Mouse (Mus musculus): Measurements from ENCODE around the gene Pard3.

The Pard3 gene

GRCm38 (mm10) chr8:127084565-127084964, 20.9 kb downstream of the Pard3 start:
- DNase-seq (ENCODE audit: low read depth, low spot score) = no peak

- DNase-seq (ENCODE audit: low read depth, low spot score) = no peak
Observed at GRCm38 (mm10) chr8:127087434-127087833, 23.7 kb downstream of the Pard3 start.

- DNase-seq (ENCODE audit: low read depth, low spot score) = peak; percentile 44
Observed at GRCm38 (mm10) chr8:127088372-127088771, 24.7 kb downstream of the Pard3 start.

- DNase-seq (ENCODE audit: low read depth, low spot score) = no peak
Observed at GRCm38 (mm10) chr8:127089021-127089420, 25.3 kb downstream of the Pard3 start.

GRCm38 (mm10) chr8:127090435-127090834, 26.7 kb downstream of the Pard3 start:
- no peak for DNase-seq (ENCODE audit: low read depth, low spot score)

GRCm38 (mm10) chr8:127091936-127092335, 28.2 kb downstream of the Pard3 start:
- DNase-seq (ENCODE audit: low read depth, low spot score) = no peak

- peak; percentile 22 for DNase-seq (ENCODE audit: low read depth, low spot score)
Observed at GRCm38 (mm10) chr8:127092383-127093112, 28.9 kb downstream of the Pard3 start.

GRCm38 (mm10) chr8:127093113-127093426, 29.4 kb downstream of the Pard3 start:
- no peak for DNase-seq (ENCODE audit: low read depth, low spot score)

GRCm38 (mm10) chr8:127095763-127096162, 32.1 kb downstream of the Pard3 start:
- no peak for DNase-seq (ENCODE audit: low read depth, low spot score)

GRCm38 (mm10) chr8:127099439-127100090, 35.9 kb downstream of the Pard3 start:
- DNase-seq (ENCODE audit: low read depth, low spot score) = no peak

- DNase-seq (ENCODE audit: low read depth, low spot score) = no peak
Observed at GRCm38 (mm10) chr8:127103256-127103655, 39.6 kb downstream of the Pard3 start.

- DNase-seq (ENCODE audit: low read depth, low spot score) = no peak
Observed at GRCm38 (mm10) chr8:127104616-127105015, 40.9 kb downstream of the Pard3 start.

- DNase-seq (ENCODE audit: low read depth, low spot score) = no peak
Observed at GRCm38 (mm10) chr8:127107928-127108327, 44.2 kb downstream of the Pard3 start.

GRCm38 (mm10) chr8:127113209-127113608, 49.5 kb downstream of the Pard3 start:
- no peak for DNase-seq (ENCODE audit: low read depth, low spot score)

- no peak for DNase-seq (ENCODE audit: low read depth, low spot score)
Observed at GRCm38 (mm10) chr8:127115837-127116236, 52.1 kb downstream of the Pard3 start.

GRCm38 (mm10) chr8:127118373-127118861, 54.7 kb downstream of the Pard3 start:
- no peak for DNase-seq (ENCODE audit: low read depth, low spot score)

GRCm38 (mm10) chr8:127123391-127123790, 59.7 kb downstream of the Pard3 start:
- no peak for DNase-seq (ENCODE audit: low read depth, low spot score)

GRCm38 (mm10) chr8:127124795-127125194, 61.1 kb downstream of the Pard3 start:
- no peak for DNase-seq (ENCODE audit: low read depth, low spot score)

GRCm38 (mm10) chr8:127125686-127126683, 62.3 kb downstream of the Pard3 start:
- peak; percentile 84 for DNase-seq (ENCODE audit: low read depth, low spot score)

- no peak for DNase-seq (ENCODE audit: low read depth, low spot score)
Observed at GRCm38 (mm10) chr8:127128781-127129396, 65.2 kb downstream of the Pard3 start.

GRCm38 (mm10) chr8:127134327-127134726, 70.6 kb downstream of the Pard3 start:
- DNase-seq (ENCODE audit: low read depth, low spot score) = no peak

All from ES-CJ7 (cell line).